Mouse (Mus musculus): ENCODE measurements around the gene Gabarap. TPM values are rescaled to one million over a fixed set of nuclear protein-coding genes. Genes with fewer than 3 reads are reported as not detected.
"Not testable (repeated sequence)": the region's sequence is repeated elsewhere in the genome, so short reads cannot be mapped to it uniquely, and the experiment has no call there.

Gene Gabarap
- polyA plus RNA-seq, 1 experiment from 2014 or later = 581 TPM

GRCm38 (mm10) chr11:69953267-69953915 lies 37.6 kb upstream of the Gabarap start:
- peaks cover 3% of the 10 kb centered on the region; the same call in 1 of the 2 replicates for H3K27me3 ChIP-seq (replicated peaks; ENCODE audit: control insufficient read depth, insufficient read depth, low read length)
- ATAC-seq = no peak

GRCm38 (mm10) chr11:69955618-69956017 lies 35.3 kb upstream of the Gabarap start:
- H3K27ac ChIP-seq (ENCODE audit: low read depth, low read length) = not testable (repeated sequence)
- 81% methylated on average over 4 of the region's 4 CpGs for WGBS

More at GRCm38 (mm10) chr11:69953267-69953915, 37.6 kb upstream of the Gabarap start:
- H3K4me3 ChIP-seq (ENCODE audit: low read length) = no peak overlapping the region
- H3K27ac ChIP-seq (ENCODE audit: low read depth, low read length) = no peak overlapping the region
- H3K4me1 ChIP-seq (ENCODE audit: control insufficient read depth, insufficient read depth, low read depth, low read length) = peaks cover 2% of the 10 kb centered on the region
- no peak overlapping the region for H3K4me2 ChIP-seq (ENCODE audit: low read length)
- WGBS = 71% methylated on average over 11 of the region's 11 CpGs
- no peaks in the 10 kb centered on the region for H3K36me3 ChIP-seq (ENCODE audit: control insufficient read depth, insufficient read depth, low read length)
- no peaks in the 10 kb centered on the region for H3K9me3 ChIP-seq (ENCODE audit: control insufficient read depth, low read length)
- H3K9ac ChIP-seq (ENCODE audit: low read depth, low read length) = no peak overlapping the region

GRCm38 (mm10) chr11:69956218-69956617 lies 34.7 kb upstream of the Gabarap start:
- Histone ChIP-seq H3K27me3 (replicated peaks; ENCODE audit: control insufficient read depth, insufficient read depth, low read length) (peaks cover 3% of the 10 kb centered on the region; the same call in 1 of the 2 replicates), H3K4me1 (ENCODE audit: control insufficient read depth, insufficient read depth, low read depth, low read length) (no peaks in the 10 kb centered on the region), H3K36me3 (ENCODE audit: control insufficient read depth, insufficient read depth, low read length) (no peaks in the 10 kb centered on the region), H3K9me3 (ENCODE audit: control insufficient read depth, low read length) (no peaks in the 10 kb centered on the region), H3K4me2 (ENCODE audit: low read length) (no peak overlapping the region), H3K4me3 (ENCODE audit: low read length) (no peak overlapping the region), H3K27ac (ENCODE audit: low read depth, low read length) (no peak overlapping the region), H3K9ac (ENCODE audit: low read depth, low read length) (no peak overlapping the region)
- no peak for ATAC-seq
- WGBS = 68% methylated on average over 1 of the region's 1 CpGs

More at GRCm38 (mm10) chr11:69955618-69956017, 35.3 kb upstream of the Gabarap start:
- ATAC-seq; H3K36me3 ChIP-seq (ENCODE audit: control insufficient read depth, insufficient read depth, low read length); H3K4me1 ChIP-seq (ENCODE audit: control insufficient read depth, insufficient read depth, low read depth, low read length); H3K27me3 ChIP-seq (replicated peaks; ENCODE audit: control insufficient read depth, insufficient read depth, low read length); H3K4me2 ChIP-seq (ENCODE audit: low read length); H3K4me3 ChIP-seq (ENCODE audit: low read length); H3K9ac ChIP-seq (ENCODE audit: low read depth, low read length); H3K9me3 ChIP-seq (ENCODE audit: control insufficient read depth, low read length): not testable (repeated sequence)

- peaks cover 30% of the 10 kb centered on the region for H3K27me3 ChIP-seq (replicated peaks; ENCODE audit: control insufficient read depth, insufficient read depth, low read length)
- no peak overlapping the region for H3K9ac ChIP-seq (ENCODE audit: low read depth, low read length)
- H3K4me3 ChIP-seq (ENCODE audit: low read length) = no peak overlapping the region
- ATAC-seq = no peak
- WGBS = 30% methylated on average over 5 of the region's 5 CpGs
- no peak overlapping the region for H3K4me2 ChIP-seq (ENCODE audit: low read length)
- peaks cover 4% of the 10 kb centered on the region; the same call in 1 of the 2 replicates for H3K4me1 ChIP-seq (ENCODE audit: control insufficient read depth, insufficient read depth, low read depth, low read length)
- no peak overlapping the region for H3K27ac ChIP-seq (ENCODE audit: low read depth, low read length)
- no peaks in the 10 kb centered on the region for H3K36me3 ChIP-seq (ENCODE audit: control insufficient read depth, insufficient read depth, low read length)
- H3K9me3 ChIP-seq (ENCODE audit: control insufficient read depth, low read length) = no peaks in the 10 kb centered on the region
These were observed 30.3 kb upstream of the Gabarap start for GRCm38 (mm10) chr11:69960616-69961015.

GRCm38 (mm10) chr11:69961841-69962240 lies 29.1 kb upstream of the Gabarap start:
- Histone ChIP-seq H3K9ac (ENCODE audit: low read depth, low read length) (no peak overlapping the region), H3K27ac (ENCODE audit: low read depth, low read length) (no peak overlapping the region), H3K9me3 (ENCODE audit: control insufficient read depth, low read length) (no peaks in the 10 kb centered on the region), H3K4me1 (ENCODE audit: control insufficient read depth, insufficient read depth, low read depth, low read length) (peaks cover 8% of the 10 kb centered on the region), H3K4me2 (ENCODE audit: low read length) (no peak overlapping the region), H3K4me3 (ENCODE audit: low read length) (no peak overlapping the region), H3K36me3 (ENCODE audit: control insufficient read depth, insufficient read depth, low read length) (no peaks in the 10 kb centered on the region), H3K27me3 (replicated peaks; ENCODE audit: control insufficient read depth, insufficient read depth, low read length) (peaks cover 34% of the 10 kb centered on the region)
- no peak for ATAC-seq
- 45% methylated on average over 5 of the region's 5 CpGs for WGBS

GRCm38 (mm10) chr11:69964650-69965270 lies 26.2 kb upstream of the Gabarap start, which contains the start of gene Cldn7:
Gene Cldn7, plus strand, starts transcription at chr11:69964779.
- Histone ChIP-seq H3K27ac (ENCODE audit: low read depth, low read length) (no peak within 1 kb of the TSS), H3K9ac (ENCODE audit: low read depth, low read length) (no peak within 1 kb of the TSS), H3K4me3 (ENCODE audit: low read length) (peak within 1 kb of the TSS; percentile 12; the same call in 1 of the 2 replicates), H3K9me3 (ENCODE audit: control insufficient read depth, low read length) (no peaks in the 10 kb centered on the region), H3K36me3 (ENCODE audit: control insufficient read depth, insufficient read depth, low read length) (peaks cover 10% of the 10 kb centered on the region), H3K27me3 (replicated peaks; ENCODE audit: control insufficient read depth, insufficient read depth, low read length) (peaks cover 46% of the 10 kb centered on the region), H3K4me2 (ENCODE audit: low read length) (peak within 1 kb of the TSS; percentile 11), H3K4me1 (ENCODE audit: control insufficient read depth, insufficient read depth, low read depth, low read length) (peaks cover 8% of the 10 kb centered on the region)
- ATAC-seq = no peak
- WGBS = 11% methylated on average over 24 of the region's 24 CpGs

- Histone ChIP-seq H3K9ac (ENCODE audit: low read depth, low read length) (no peak overlapping the region), H3K9me3 (ENCODE audit: control insufficient read depth, low read length) (no peaks in the 10 kb centered on the region), H3K36me3 (ENCODE audit: control insufficient read depth, insufficient read depth, low read length) (peaks cover 15% of the 10 kb centered on the region), H3K27ac (ENCODE audit: low read depth, low read length) (no peak overlapping the region), H3K4me1 (ENCODE audit: control insufficient read depth, insufficient read depth, low read depth, low read length) (peaks cover 8% of the 10 kb centered on the region), H3K27me3 (replicated peaks; ENCODE audit: control insufficient read depth, insufficient read depth, low read length) (peaks cover 46% of the 10 kb centered on the region), H3K4me3 (ENCODE audit: low read length) (peak overlapping the region; percentile 25; the same call in 1 of the 2 replicates), H3K4me2 (ENCODE audit: low read length) (peak overlapping the region; percentile 11)
- no peak for ATAC-seq
- 3% methylated on average over 49 of the region's 49 CpGs for WGBS
These were observed 25.5 kb upstream of the Gabarap start for GRCm38 (mm10) chr11:69965271-69966005.

GRCm38 (mm10) chr11:69966006-69966859 lies 24.7 kb upstream of the Gabarap start:
- no peak overlapping the region for H3K27ac ChIP-seq (ENCODE audit: low read depth, low read length)
- peak overlapping the region; percentile 25 for H3K4me3 ChIP-seq (ENCODE audit: low read length)
- ATAC-seq = 0 out of 2 replicates have a peak, but pooled peaks have one; percentile 20
- H3K27me3 ChIP-seq (replicated peaks; ENCODE audit: control insufficient read depth, insufficient read depth, low read length) = peaks cover 46% of the 10 kb centered on the region
- WGBS = 2% methylated on average over 57 of the region's 59 CpGs
- H3K4me1 ChIP-seq (ENCODE audit: control insufficient read depth, insufficient read depth, low read depth, low read length) = peaks cover 8% of the 10 kb centered on the region
- H3K4me2 ChIP-seq (ENCODE audit: low read length) = peak overlapping the region; percentile 49
- H3K9ac ChIP-seq (ENCODE audit: low read depth, low read length) = peak overlapping the region; percentile 42; the same call in 1 of the 2 replicates
- H3K9me3 ChIP-seq (ENCODE audit: control insufficient read depth, low read length) = no peaks in the 10 kb centered on the region
- peaks cover 17% of the 10 kb centered on the region for H3K36me3 ChIP-seq (ENCODE audit: control insufficient read depth, insufficient read depth, low read length)
